11 mouse cellular contexts compared by ENCODE assay signal in the genomic region with DNA sequence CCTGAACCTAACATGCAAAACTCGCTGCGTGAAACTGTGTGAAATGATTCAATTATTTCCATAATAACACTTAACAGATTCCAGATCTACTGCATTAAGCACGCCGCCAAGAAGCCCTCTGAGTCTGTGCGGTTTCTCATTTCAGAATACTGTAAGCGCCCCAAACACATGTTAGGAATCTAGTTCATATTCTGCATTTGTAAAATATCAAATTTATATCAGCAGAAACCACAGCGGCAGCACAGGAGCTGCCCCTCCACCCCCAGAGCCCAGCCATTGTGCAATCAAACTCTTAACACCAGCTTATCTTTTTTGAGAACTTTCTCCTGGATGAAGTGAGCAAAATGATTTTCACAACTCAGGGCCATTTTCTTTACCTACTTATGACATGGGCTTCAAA.
A peak's percentile ranks its signal among the peaks of the same experiment; 100 is the strongest.
DNase-seq lines count a peak whose midpoint lies in the region; ATAC-seq and TF ChIP-seq lines count a peak whose summit lies in the region.
"Had no signal": no experiment of that assay in that cellular context is flagged by ENCODE, and none has a peak within 500 bp of the region (broad histone marks: within the 10 kb centered on the region; RNA-seq: fewer than 3 reads in every experiment).

No protein-coding gene starts in this region.

- no peak overlapping the region for H3K27ac ChIP-seq in layer of hippocampus, adult 2 months
- H3K27ac ChIP-seq in stomach, embryonic 16.5 days (ENCODE audit: low read length) = no peak overlapping the region
- no peak overlapping the region for H3K27ac ChIP-seq in thymus, adult 2 months (ENCODE audit: control insufficient read depth, insufficient read depth, low read length)
- H3K27ac ChIP-seq: heart, embryonic 15.5 days; midbrain, embryonic 12.5 days had no signal

- TF ChIP-seq CTCF in layer of hippocampus, adult 2 months (conservative IDR thresholded peaks at IDR 0.05) = no peak
- no peak for TF ChIP-seq CTCF in thymus, adult 2 months (IDR thresholded peaks at IDR 0.05; ENCODE audit: borderline replicate concordance, control insufficient read depth, extremely low read depth, insufficient read depth, low read length, poor library complexity)

- TF ChIP-seq POLR2A in thymus, adult 2 months (IDR thresholded peaks at IDR 0.05; ENCODE audit: control insufficient read depth, extremely low read depth, insufficient read depth, low read length, poor library complexity) = no peak

- no peaks in the 10 kb centered on the region for H3K9me3 ChIP-seq in stomach, embryonic 16.5 days (replicated peaks; ENCODE audit: control insufficient read depth, low read length)
- H3K9me3 ChIP-seq: heart, embryonic 15.5 days; midbrain, embryonic 12.5 days had no signal

- ATAC-seq in stomach, embryonic 16.5 days (ENCODE audit: insufficient read depth, low FRiP score) = no peak
- ATAC-seq: CD4-positive, CD25-positive, alpha-beta regulatory T cell, adult 4 months had no signal

- no peaks in the 10 kb centered on the region for H3K36me3 ChIP-seq in stomach, embryonic 16.5 days (ENCODE audit: control insufficient read depth, insufficient read depth, low read length)
- H3K36me3 ChIP-seq in thymus, adult 2 months (ENCODE audit: control insufficient read depth, insufficient read depth, low read length) = no peaks in the 10 kb centered on the region
- H3K36me3 ChIP-seq: heart, embryonic 15.5 days; midbrain, embryonic 12.5 days had no signal

- peak; percentile 1 to 23 for DNase-seq in frontal cortex, adult 2 months (ENCODE audit: extremely low spot score in 1 of 2, low spot score in 1 of 2)
- no peak for DNase-seq in frontal cortex, postnatal 25 days (ENCODE audit: low spot score in 2 of 2)
- peak in 1 of 2 experiments; percentile 9 for DNase-seq in layer of hippocampus, adult 2 months (ENCODE audit: low spot score in 2 of 2)
- no peak for DNase-seq in layer of hippocampus, postnatal 25 days (ENCODE audit: extremely low spot score in 1 of 2, low spot score in 1 of 2)
- peak; percentile 5 for DNase-seq in layer of hippocampus, adult 8-10 months (ENCODE audit: low spot score in 2 of 2)
- no peak for DNase-seq in urinary bladder, adult 2 months (ENCODE audit: low spot score)
- no peak for DNase-seq in thymus, adult 2 months

- no peaks in the 10 kb centered on the region; the same call in 1 of the 2 replicates for H3K4me1 ChIP-seq in stomach, embryonic 16.5 days (ENCODE audit: control insufficient read depth, insufficient read depth, low read length)
- no peaks in the 10 kb centered on the region for H3K4me1 ChIP-seq in thymus, adult 2 months (replicated peaks; ENCODE audit: control insufficient read depth, insufficient read depth, low read length)
- H3K4me1 ChIP-seq: heart, embryonic 15.5 days; midbrain, embryonic 12.5 days had no signal

- peak overlapping the region; percentile 40 for H3K4me2 ChIP-seq in stomach, embryonic 16.5 days (ENCODE audit: low read depth, low read length)
- H3K4me2 ChIP-seq: heart, embryonic 15.5 days; midbrain, embryonic 12.5 days had no signal

- 36% methylated on average over 7 of the region's 7 CpGs for WGBS in stomach, embryonic 16.5 days
- WGBS in thymus, adult 2 months = 81% methylated on average over 7 of the region's 7 CpGs

- no peaks in the 10 kb centered on the region for H3K27me3 ChIP-seq in stomach, embryonic 16.5 days (ENCODE audit: control insufficient read depth, insufficient read depth, low read length)
- no peaks in the 10 kb centered on the region for H3K27me3 ChIP-seq in thymus, adult 2 months (ENCODE audit: control insufficient read depth, insufficient read depth, low read length)
- H3K27me3 ChIP-seq: heart, embryonic 15.5 days; midbrain, embryonic 12.5 days had no signal

- peak overlapping the region; percentile 32; the same call in 1 of the 2 replicates for H3K4me3 ChIP-seq in layer of hippocampus, adult 2 months
- H3K4me3 ChIP-seq in stomach, embryonic 16.5 days (replicated peaks; ENCODE audit: low read length) = no peak overlapping the region; the same call in 1 of the 2 replicates
- no peak overlapping the region for H3K4me3 ChIP-seq in thymus, adult 2 months (ENCODE audit: control insufficient read depth, insufficient read depth, low read length)
- H3K4me3 ChIP-seq: heart, embryonic 15.5 days; midbrain, embryonic 12.5 days had no signal

- H3K9ac ChIP-seq in stomach, embryonic 16.5 days (ENCODE audit: low read length) = 0 out of 2 replicates have a peak overlapping the region, but pooled peaks have one; percentile 14
- H3K9ac ChIP-seq: heart, embryonic 15.5 days; midbrain, embryonic 12.5 days had no signal

Comparison
In these comparisons a context has a peak if more than half of its experiments do, and no peak if none do; other contexts are left out.
1. DNase-seq: peak in frontal cortex, adult 2 months (2 of 2) and layer of hippocampus, adult 8-10 months (2 of 2); none in frontal cortex, postnatal 25 days (0 of 2), layer of hippocampus, postnatal 25 days (0 of 2), urinary bladder, adult 2 months (single experiment) and thymus, adult 2 months (single experiment).